Mouse (Mus musculus) B cell, adult 62 days (primary cell): ENCODE data around the gene Dcst2. TPM values are rescaled to one million over a fixed set of nuclear protein-coding genes. Genes with fewer than 3 reads are reported as not detected.

Experiments
- total RNA-seq: library from RNA; stranded (reverse); gene quantifications from 4 replicates; pipeline ENCODE4 v1.2.4, GENCODE M21; 2023

Gene Dcst2
- total RNA-seq: 0.25 TPM in 1 of 4 replicates, not detected in the others

DNA sequence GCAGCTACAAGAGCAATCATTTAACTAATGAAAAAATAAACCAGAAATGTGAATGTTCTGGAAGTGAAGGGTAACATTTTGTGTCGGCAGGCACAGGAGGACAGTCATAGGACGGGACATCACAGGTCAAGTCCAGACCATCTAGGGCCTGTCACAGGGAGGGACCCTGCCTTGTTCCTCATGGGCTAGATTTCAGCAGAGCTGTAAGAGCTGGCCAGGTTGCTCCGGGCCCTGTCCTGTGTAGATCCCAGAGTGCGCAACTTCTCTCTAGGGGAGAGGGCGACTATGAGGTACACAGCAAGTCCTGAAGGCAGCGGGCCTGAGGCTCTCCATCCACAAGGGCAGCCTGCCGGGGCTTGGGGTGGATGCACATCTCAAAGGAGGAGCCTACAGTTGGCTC lies at the start of gene Dcst2:
Gene Dcst2, plus strand, starts transcription at position 301 of the 400 bp plus-strand sequence.

DNA sequence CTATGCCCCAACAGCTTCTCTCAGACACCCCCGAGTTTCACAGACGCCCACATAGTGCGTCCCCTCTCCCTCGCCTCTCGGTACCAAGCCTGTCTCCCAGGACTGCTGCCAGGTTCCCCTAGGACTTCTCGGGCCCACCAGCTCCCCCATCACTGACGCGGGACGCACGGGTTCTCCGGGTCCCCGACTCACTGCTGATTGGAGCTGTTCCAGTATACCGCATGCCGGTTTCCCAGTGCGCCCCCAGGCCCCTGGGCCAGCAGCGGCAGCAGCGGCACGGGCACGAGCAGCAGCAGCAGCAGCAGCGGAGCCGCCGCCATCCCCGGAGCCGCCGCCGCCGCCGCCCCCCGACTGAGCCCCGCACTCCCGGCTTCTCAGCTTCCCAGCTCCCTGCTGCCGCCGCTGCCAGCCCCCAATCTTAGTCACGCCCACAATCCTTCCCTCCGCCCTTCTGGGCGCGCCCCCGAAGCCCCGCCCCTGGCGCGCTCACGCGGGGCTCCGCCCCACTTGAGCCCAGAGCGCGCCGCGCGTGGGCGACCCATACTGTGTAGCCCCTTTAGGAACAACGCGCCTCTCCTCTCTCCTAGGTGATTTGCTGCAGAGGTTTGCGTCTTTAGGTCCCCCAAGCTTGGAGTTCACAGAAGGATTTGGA lies 39.1 kb upstream of the Dcst2 start, which contains the start of gene Efna3:
Gene Efna3, minus strand, starts transcription at position 452 of the 652 bp plus-strand sequence.

DNA sequence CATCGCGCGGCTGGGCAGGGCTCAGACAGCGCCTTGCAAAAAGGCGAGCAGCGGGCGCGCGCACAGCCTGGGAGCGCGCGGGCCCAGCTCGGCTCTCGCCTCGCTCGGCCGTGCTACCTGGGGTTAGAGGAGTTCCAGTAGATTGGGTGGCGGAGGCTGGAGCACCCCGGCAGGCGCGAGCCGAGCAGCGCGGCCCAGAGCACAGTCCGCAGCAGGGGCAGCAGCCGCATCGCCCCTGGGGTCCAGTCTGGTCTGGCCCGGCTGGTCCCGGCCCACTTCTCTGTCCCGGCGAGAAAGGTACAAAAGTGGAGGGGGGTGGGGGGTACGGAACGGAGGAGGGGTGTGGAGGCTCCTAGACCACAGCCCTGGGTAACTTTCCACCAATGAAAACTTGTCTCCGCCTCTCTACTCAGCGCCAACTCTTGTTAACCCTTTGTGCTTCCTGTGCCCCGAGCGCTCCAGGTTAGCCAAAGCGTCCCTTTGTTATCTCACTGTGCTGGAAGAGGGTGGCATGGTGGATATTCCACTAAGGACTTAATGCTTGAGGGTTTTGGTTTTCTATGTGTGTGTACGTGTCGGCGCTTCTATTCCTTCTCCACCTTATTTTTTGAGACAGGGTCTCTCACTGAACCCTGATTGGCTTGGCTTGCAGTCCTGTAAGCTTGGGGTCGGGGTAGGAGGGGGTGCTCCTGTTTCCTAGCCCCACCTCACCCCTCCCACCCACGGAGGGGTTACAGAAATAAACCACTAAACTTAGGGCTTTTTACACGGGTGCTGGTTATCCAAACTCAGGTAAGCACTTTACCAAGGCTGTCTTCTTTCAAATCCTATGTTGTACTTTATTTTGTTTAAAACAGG lies 23.8 kb upstream of the Dcst2 start, which contains the start of gene Efna4:
Gene Efna4, minus strand, starts transcription at position 308 of the 858 bp plus-strand sequence.

DNA sequence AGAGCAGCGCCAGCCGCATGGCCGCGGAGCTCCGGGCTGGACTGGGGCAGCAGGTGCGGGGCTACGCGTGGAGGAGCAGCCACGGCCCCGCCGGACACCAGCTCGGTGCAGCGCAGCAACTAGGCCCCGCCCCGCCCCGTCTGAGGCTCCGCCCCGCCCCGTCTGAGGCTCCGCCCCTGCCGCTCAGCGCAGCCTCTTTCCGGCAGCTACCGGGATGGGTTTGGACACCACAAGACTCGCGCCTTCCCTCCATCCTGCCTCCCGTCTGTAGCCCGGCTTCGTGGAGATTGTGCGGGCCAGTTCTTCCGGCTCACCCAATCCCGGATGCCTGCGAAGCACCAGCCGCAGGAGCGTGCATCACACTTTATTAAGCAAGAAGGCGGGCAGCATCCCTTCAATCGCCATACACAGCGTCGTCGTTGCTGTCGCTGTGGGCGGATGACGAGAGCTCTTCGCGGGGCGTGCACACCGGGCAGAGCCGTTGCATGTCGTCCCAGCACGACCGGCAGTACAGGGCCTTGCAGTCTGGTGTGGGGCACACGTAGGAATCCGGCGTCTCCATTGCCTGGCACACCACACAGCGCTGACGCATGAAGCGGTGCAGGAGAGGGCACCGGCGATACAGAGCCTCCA lies 11.8 kb upstream of the Dcst2 start, which contains the start of gene Adam15:
Gene Adam15, minus strand, starts transcription at position 128 of the 633 bp plus-strand sequence.

DNA sequence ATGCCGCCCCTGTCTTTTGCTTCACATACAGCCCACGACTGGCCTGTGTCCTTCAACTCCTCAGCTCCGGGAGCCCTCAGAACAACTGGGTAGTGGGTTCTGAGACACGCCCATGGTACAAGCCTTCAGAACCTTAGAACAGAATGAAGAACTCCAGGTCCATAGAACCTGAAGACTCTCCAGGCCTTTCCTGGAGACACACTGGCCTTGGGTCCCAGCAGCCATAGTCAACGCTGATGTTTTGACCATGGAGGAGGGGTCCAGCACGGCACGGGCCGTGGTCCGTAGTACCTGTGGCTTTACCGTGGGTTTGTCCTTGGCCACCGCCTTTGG lies 3.3 kb downstream of the Dcst2 start, which contains the start of gene Dcst1:
Gene Dcst1, minus strand, starts transcription at position 101 of the 333 bp plus-strand sequence.

DNA sequence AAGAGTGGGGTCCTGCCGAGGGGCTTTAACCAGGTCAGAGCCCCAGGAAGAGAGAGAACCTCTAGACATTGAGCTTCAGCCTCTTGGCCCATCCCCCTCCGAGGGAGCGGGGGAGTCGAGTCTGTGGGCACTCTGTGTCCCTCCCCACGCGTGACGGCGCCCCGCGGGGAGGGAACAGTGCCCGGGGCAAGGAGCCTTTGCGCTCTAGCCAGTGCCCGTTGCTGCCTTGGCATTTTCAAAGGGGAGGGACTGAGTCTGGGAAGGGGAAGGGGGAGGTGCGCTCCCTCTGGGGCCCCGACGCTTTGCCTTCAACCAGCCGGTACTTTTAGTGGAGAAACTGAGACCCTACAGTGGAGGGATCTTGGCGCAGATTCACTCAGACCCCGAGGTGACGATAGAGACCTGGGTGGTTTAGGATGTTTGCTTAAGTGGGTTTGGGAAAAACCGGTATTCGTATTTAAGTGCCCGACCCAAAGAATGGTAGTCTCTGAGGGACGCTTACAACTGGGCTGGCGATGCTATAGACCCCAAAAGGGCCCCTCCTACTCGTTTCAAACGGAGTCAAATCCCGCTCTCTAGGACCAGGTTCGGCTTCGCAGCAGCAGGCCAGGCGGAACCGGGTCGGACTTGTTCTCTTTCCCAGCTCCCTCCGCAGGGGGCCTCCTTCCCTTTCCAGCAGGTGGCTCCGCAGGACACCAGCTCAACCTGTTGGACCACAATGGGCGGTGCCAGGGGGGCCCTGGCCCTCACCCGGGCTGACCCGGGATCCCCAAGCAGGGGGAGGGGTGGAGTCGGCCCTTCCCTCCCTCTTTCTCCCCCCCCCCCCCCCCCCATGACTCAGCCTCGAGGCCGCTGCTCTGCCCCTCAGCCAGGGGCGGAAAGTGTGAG lies 32.5 kb downstream of the Dcst2 start, which contains the start of gene Zbtb7b:
Gene Zbtb7b, minus strand, starts transcription at position 771 of the 888 bp plus-strand sequence.

GRCm38 (mm10) chr3:89402693-89403092 lies 40.9 kb downstream of the Dcst2 start, which contains the start of gene Lenep:
Gene Lenep, minus strand, starts transcription at chr3:89402793.

DNA sequence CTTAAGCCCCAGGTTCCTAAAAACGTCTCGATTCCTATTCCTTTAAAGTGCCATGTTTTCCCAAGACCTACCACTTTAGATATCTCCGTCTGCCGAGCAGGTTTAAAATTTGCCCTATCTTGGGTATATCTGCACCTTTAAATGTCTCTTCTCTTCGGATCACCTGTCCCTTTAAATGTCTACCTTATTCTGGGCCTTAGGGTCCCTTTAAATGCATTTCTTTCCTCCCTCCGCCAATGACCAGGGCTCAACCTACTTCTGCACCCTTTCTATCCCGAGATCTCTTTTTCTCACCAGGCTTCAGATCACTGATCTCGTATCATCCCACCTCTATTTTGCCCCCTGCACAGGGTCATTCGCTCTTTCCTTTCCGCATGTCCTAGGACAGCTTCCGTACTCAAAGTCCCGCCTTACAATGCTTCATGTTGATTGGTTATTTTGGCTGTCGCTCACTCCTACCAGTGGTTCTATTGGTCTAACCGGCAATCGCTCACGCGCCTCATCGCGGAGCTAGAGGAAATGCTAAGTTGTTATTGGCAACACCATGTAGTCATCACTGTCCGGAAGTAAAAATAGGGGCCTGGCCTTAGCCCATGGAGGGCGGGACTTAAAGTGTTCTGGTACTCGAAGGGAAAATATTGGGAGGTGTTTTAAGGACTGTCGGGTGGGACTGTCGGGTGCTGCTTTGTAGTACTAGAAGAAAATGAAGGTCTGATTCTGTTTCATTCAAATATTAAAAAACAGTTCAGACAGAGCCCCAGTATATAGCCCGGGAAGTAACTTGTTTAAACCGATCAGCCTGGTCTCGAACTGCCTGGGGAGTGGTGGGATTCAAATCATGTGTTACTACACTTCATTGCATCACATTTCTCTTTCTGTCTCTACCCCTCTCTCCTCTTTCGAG lies 50.0 kb downstream of the Dcst2 start, which contains the start of gene Flad1:
Gene Flad1, minus strand, starts transcription at position 381 of the 904 bp plus-strand sequence.

GRCm38 (mm10) chr3:89418170-89418860 lies 56.5 kb downstream of the Dcst2 start, which contains the start of the genes Cks1b and Shc1:
Gene Cks1b, minus strand, starts transcription at chr3:89418383.
Gene Shc1, plus strand, starts transcription at chr3:89418443.

Other genes starting within 250 kb of the Dcst2 start
- gene Pklr, start 225.8 kb upstream of the Dcst2 start, total RNA-seq: not detected in 4 replicates
- gene Hcn3, start 201.8 kb upstream of the Dcst2 start, total RNA-seq: 2.2 to 5.3 TPM (median 5.1 TPM) in 4 replicates
- gene Clk2, start 197.2 kb upstream of the Dcst2 start, total RNA-seq: 144 to 159 TPM (median 155 TPM) in 4 replicates
- 109 to 121 TPM (median 115 TPM) in 4 replicates for gene Scamp3, start 184.5 kb upstream of the Dcst2 start, total RNA-seq
- gene Fam189b, start 178.8 kb upstream of the Dcst2 start, total RNA-seq: 12.9 to 24.4 TPM (median 20.3 TPM) in 4 replicates
- gene Gba, start 159.0 kb upstream of the Dcst2 start, total RNA-seq: 79.6 to 102 TPM (median 97.6 TPM) in 4 replicates
- 8.6 to 13.2 TPM (median 9.9 TPM) in 4 replicates for gene Thbs3, start 146.8 kb upstream of the Dcst2 start, total RNA-seq
- gene Mtx1, start 134.9 kb upstream of the Dcst2 start, total RNA-seq: 227 to 250 TPM (median 239 TPM) in 4 replicates
- gene Muc1, start 132.9 kb upstream of the Dcst2 start, total RNA-seq: 1.4 to 3.6 TPM (median 1.6 TPM) in 4 replicates
- gene Krtcap2, start 116.0 kb upstream of the Dcst2 start, total RNA-seq: 88.4 to 116 TPM (median 101 TPM) in 4 replicates
- 2.1 to 5.6 TPM (median 3.3 TPM) in 4 replicates for gene Trim46, start 115.7 kb upstream of the Dcst2 start, total RNA-seq
- 64.0 to 79.9 TPM (median 68.1 TPM) in 4 replicates for gene Dpm3, start 102.6 kb upstream of the Dcst2 start, total RNA-seq
- gene Slc50a1, start 91.4 kb upstream of the Dcst2 start, total RNA-seq: 140 to 170 TPM (median 145 TPM) in 4 replicates
- gene Efna1, start 80.8 kb upstream of the Dcst2 start, total RNA-seq: 1.0 to 1.8 TPM (median 1.1 TPM) in 4 replicates
- not detected in 4 replicates for gene Efna3, start 39.0 kb upstream of the Dcst2 start, total RNA-seq
- 0.36 TPM in 1 of 4 replicates, not detected in the others for gene Efna4, start 23.9 kb upstream of the Dcst2 start, total RNA-seq
- 6.8 to 7.4 TPM (median 7.1 TPM) in 4 replicates for gene Adam15, start 12.0 kb upstream of the Dcst2 start, total RNA-seq
- 0.31 to 0.33 TPM in 2 of 4 replicates, not detected in the others for gene Dcst1, start 3.3 kb downstream of the Dcst2 start, total RNA-seq
- 60.4 to 64.8 TPM (median 62.5 TPM) in 4 replicates for gene Zbtb7b, start 32.8 kb downstream of the Dcst2 start, total RNA-seq
- gene Lenep, start 40.8 kb downstream of the Dcst2 start, total RNA-seq: 0.52 TPM in 1 of 4 replicates, not detected in the others
- 31.6 to 44.7 TPM (median 35.1 TPM) in 4 replicates for gene Flad1, start 49.9 kb downstream of the Dcst2 start, total RNA-seq
- gene Cks1b, start 56.4 kb downstream of the Dcst2 start, total RNA-seq: 3.8 to 6.6 TPM (median 4.5 TPM) in 4 replicates
- gene Shc1, start 56.5 kb downstream of the Dcst2 start, total RNA-seq: 88.4 to 93.9 TPM (median 92.1 TPM) in 4 replicates
- gene Pygo2, start 68.2 kb downstream of the Dcst2 start, total RNA-seq: 32.0 to 39.9 TPM (median 36.9 TPM) in 4 replicates
- gene Pbxip1, start 74.7 kb downstream of the Dcst2 start, total RNA-seq: 124 to 130 TPM (median 128 TPM) in 4 replicates
- 14.3 to 19.8 TPM (median 17.7 TPM) in 4 replicates for gene Pmvk, start 92.6 kb downstream of the Dcst2 start, total RNA-seq
- gene Kcnn3, start 158.2 kb downstream of the Dcst2 start, total RNA-seq: not detected in 4 replicates